Mouse (Mus musculus) midbrain, embryonic 16.5 days (tissue): ENCODE measurements around the gene Mturn. TPM values are rescaled to one million over a fixed set of nuclear protein-coding genes. Genes with fewer than 3 reads are reported as not detected.

ENCODE experiments used
- ATAC-seq: fragments of 200-750 bp; cut with Nextera tagmentation; 2 replicates; pipeline ENCODE4 v1.8.0; 2017; ENCODE audit warnings: moderate TSS enrichment
- H3K27ac ChIP-seq: fragments of 300-500 bp; sonication (generic); 2 replicates; pipeline ENCODE4 v1.5.1; 2014; ENCODE audit warnings: mild to moderate bottlenecking, low read length, mixed read lengths
- H3K27me3 ChIP-seq: fragments of 300-500 bp; sonication (generic); 2 replicates; pipeline ENCODE4 v1.6.1; 2014; ENCODE audit warnings: low read depth, low read length, mixed read lengths; ENCODE audit not compliant: control insufficient read depth, insufficient read depth
- H3K36me3 ChIP-seq: fragments of 300-500 bp; sonication (generic); 2 replicates; pipeline ENCODE4 v1.6.1; 2014; ENCODE audit warnings: mild to moderate bottlenecking, low read length, moderate library complexity, mixed read lengths; ENCODE audit not compliant: control insufficient read depth, insufficient read depth
- H3K4me1 ChIP-seq: fragments of 300-500 bp; sonication (generic); 2 replicates; pipeline ENCODE4 v1.6.1; 2014; ENCODE audit warnings: mild to moderate bottlenecking, low read length, mixed read lengths; ENCODE audit not compliant: control insufficient read depth, insufficient read depth
- H3K4me2 ChIP-seq: fragments of 300-500 bp; sonication (generic); 2 replicates; pipeline ENCODE4 v1.6.1; 2014; ENCODE audit warnings: mild to moderate bottlenecking, low read length, mixed read lengths
- H3K4me3 ChIP-seq: fragments of 300-500 bp; sonication (generic); 2 replicates; pipeline ENCODE4 v1.5.1; 2014; ENCODE audit warnings: low read depth, mild to moderate bottlenecking, low read length, moderate library complexity, mixed read lengths
- H3K9ac ChIP-seq: fragments of 300-500 bp; sonication (generic); 2 replicates; pipeline ENCODE4 v1.6.1; 2014; ENCODE audit warnings: low read depth, low read length, mixed read lengths
- H3K9me3 ChIP-seq: fragments of 300-500 bp; sonication (generic); replicated peaks from 2 replicates; pipeline ENCODE4 v1.6.1; 2014; ENCODE audit warnings: mild to moderate bottlenecking, low read length, mixed read lengths; ENCODE audit not compliant: control insufficient read depth, poor library complexity, severe bottlenecking
- WGBS: fragments of 180-500 bp; shearing (Covaris S2); extraction: QIAGEN DNeasy Blood & Tissue Kit; methylation state at CpG from one replicate; pipeline ENCODE4 v1.1.7; 2014; 5-methylcytosine and 5-hydroxymethylcytosine counted together
- polyA plus RNA-seq: library from polyadenylated mRNA; unstranded; fragments of >200 nt; fragmentation: Nextera tagmentation; extraction: Ambion mirVana; gene quantifications from 2 replicates; pipeline ENCODE4 v1.2.1, GENCODE M21; 2015

The Mturn gene
- polyA plus RNA-seq, 1 experiment from 2014 or later: 128 TPM

DNA sequence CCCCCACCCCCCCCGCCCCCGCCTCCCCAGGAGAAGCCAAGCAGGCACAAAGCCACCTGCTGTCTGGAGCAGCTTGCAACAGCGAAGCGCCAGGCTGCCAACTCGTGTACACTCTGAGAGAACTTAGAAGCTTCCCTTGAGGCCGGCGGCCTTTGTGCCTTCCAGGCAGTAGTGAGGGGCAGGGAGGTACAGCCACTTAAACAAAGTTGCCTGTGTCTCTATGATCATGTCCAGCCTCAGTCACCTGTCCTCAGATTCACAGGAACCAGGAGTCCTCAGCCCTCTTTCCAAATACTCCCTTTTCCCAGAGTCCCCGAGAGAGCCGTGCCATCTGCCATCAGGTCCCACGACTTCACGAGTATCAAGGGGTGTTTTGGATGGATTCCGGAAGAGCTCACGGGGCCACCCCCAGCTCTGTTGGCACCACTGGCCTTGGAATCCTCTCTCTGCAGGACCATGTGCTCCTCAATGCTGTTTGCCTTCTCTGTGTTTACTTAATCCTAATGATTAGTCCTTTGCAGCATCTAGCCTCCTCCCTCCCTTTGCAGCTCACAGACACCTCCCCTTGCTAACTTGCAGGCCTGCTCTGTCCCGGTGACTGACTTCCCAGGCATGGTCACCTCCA is 38.4 kb downstream of the Mturn start:
- Histone ChIP-seq H3K4me3 (no peak overlapping the region), H3K9me3 (no peaks in the 10 kb centered on the region), H3K27me3 (no peaks in the 10 kb centered on the region), H3K4me1 (no peaks in the 10 kb centered on the region; the same call in 1 of the 2 replicates), H3K36me3 (no peaks in the 10 kb centered on the region), H3K4me2 (no peak overlapping the region), H3K27ac (no peak overlapping the region), H3K9ac (no peak overlapping the region)
- peak; percentile 36; the same call in 1 of the 2 replicates for ATAC-seq
- WGBS: 29% methylated on average over 12 of the region's 14 CpGs

DNA sequence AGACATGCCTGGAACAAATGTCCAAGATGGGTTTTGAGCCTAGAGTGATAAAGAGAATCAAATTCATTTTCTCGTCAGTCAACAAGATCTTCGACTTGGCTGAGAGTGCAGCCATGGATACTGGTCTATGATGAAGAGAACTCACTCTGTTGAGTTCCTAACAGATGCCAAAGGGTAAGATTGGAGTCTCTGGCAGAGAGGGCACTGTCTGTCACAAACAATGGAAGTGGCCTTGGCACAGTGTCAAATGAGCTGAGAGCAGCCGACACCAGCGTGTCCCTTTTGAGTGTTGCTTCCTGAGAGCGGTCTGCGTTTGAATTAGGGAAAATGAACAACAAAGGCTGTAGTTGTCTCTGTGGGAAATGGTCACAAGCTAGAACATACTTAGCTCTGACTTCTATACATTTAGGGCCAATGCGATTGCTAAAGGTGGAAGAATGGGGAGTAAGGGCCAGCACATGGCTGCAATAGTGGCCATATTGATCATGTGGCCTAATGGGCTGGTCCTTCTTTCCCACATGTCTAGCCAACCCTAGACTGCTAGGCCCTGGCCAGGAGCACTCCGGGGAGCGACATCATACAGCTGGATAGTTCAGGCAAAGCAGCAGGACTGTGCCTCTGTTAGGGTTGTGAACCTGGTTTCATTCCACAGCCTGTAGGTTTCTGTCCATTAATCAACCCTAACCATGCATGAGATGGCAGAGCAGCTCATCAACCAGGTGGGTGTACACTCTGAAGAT is 39.3 kb downstream of the Mturn start:
- Histone ChIP-seq H3K36me3 (no peaks in the 10 kb centered on the region), H3K9me3 (no peaks in the 10 kb centered on the region), H3K27me3 (no peaks in the 10 kb centered on the region), H3K4me1 (no peaks in the 10 kb centered on the region; the same call in 1 of the 2 replicates), H3K27ac (no peak overlapping the region), H3K9ac (no peak overlapping the region), H3K4me2 (no peak overlapping the region), H3K4me3 (no peak overlapping the region)
- 63% methylated on average over 9 of the region's 9 CpGs for WGBS
- ATAC-seq: no peak

DNA sequence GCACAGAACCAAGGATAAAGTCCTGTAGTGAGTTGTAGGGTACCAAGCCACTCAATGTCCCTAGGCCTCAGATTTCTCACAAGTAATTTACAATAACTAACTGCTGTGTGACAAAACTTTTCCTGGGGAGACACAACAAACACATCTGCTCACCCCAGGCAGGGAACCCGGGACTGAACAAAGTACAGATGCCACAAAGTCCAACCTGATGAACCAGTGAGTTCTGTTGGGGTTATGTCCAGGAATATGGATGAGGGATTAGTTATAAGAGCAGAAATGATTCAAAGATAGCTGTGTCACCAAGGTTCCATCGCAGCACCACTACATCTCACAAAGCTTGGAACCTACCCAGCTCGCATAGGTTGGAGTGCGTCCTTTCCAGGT is 39.8 kb downstream of the Mturn start:
- Histone ChIP-seq H3K27ac (no peak overlapping the region), H3K4me3 (no peak overlapping the region), H3K4me1 (no peaks in the 10 kb centered on the region; the same call in 1 of the 2 replicates), H3K36me3 (no peaks in the 10 kb centered on the region), H3K4me2 (no peak overlapping the region), H3K27me3 (no peaks in the 10 kb centered on the region), H3K9me3 (no peaks in the 10 kb centered on the region), H3K9ac (no peak overlapping the region)
- WGBS: 92% methylated on average over 4 of the region's 4 CpGs
- ATAC-seq: no peak

DNA sequence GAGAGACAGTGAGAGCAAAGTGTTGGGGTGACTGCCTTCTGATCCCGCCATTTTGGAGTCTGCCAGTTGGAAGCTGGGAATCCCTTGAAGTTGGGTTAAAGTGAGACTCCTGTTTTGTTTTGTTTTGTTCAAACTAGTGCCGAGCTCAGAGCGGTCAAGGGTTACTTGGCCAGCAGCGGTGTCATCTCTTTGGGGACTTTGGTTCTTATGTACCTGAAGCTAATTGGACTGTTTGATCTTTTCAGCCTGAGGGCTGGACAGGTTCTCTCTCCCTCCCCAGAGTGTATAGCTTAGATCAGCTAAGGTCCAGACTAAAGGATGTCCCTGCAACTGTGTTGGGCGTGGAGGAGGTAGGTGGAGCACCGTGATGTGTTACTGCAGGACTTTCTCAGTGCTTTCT is 44.9 kb downstream of the Mturn start:
- WGBS: 84% methylated on average over 6 of the region's 6 CpGs

DNA sequence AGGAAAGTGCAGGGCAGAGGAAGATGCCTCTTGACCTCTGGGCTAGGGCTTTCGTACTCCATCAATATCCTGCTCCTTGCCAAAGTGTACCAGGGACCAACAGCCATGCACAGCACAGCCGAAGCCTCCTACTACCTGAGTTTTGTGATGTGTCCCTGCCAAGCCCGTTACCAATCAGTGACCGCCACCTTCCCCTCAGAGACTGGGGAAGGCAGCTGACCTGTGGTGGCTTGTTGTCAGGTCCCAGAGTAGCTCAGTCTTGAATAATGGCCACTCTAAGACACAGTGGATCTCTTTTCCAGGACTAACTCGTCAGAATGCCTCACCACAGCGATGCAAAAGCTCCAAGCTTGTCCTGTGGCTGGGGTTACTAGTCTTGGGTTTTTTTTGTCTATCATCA is 45.4 kb downstream of the Mturn start:
- Histone ChIP-seq H3K4me3 (no peak overlapping the region), H3K27me3 (no peaks in the 10 kb centered on the region), H3K9me3 (no peaks in the 10 kb centered on the region), H3K36me3 (no peaks in the 10 kb centered on the region), H3K4me1 (no peaks in the 10 kb centered on the region), H3K4me2 (no peak overlapping the region), H3K27ac (no peak overlapping the region), H3K9ac (no peak overlapping the region)
- 88% methylated on average over 6 of the region's 6 CpGs for WGBS
- no peak for ATAC-seq

More for the DNA sequence above, 44.9 kb downstream of the Mturn start:
- H3K9ac ChIP-seq: no peak overlapping the region
- no peak overlapping the region for H3K27ac ChIP-seq
- no peaks in the 10 kb centered on the region for H3K9me3 ChIP-seq
- no peak for ATAC-seq
- no peaks in the 10 kb centered on the region for H3K4me1 ChIP-seq
- no peak overlapping the region for H3K4me2 ChIP-seq
- H3K4me3 ChIP-seq: no peak overlapping the region
- no peaks in the 10 kb centered on the region for H3K36me3 ChIP-seq
- no peaks in the 10 kb centered on the region for H3K27me3 ChIP-seq

DNA sequence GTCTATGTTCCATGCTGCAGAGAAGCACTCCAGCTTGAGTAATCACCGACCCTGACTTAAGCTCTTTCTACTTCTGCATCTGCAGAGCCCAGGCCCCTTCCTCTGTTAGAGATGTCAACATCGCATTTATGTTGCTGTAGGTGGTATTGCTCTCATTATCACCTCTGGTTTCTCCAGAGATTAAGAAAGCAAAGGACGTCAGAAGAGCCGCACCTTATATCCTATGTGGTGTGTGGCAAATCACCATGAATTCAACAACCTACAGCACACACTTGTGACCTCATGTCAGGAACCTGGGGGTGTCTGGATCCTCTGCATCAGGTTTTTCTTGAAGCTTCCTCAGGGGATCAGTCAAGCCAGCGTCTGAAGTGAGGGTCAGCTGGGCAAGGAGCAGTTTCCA is 46.0 kb downstream of the Mturn start:
- H3K27me3 ChIP-seq: no peaks in the 10 kb centered on the region
- no peak overlapping the region for H3K27ac ChIP-seq
- H3K4me1 ChIP-seq: no peaks in the 10 kb centered on the region
- WGBS: 88% methylated on average over 5 of the region's 5 CpGs
- no peak overlapping the region for H3K4me3 ChIP-seq
- no peak for ATAC-seq
- H3K4me2 ChIP-seq: no peak overlapping the region
- no peaks in the 10 kb centered on the region for H3K9me3 ChIP-seq
- H3K36me3 ChIP-seq: no peaks in the 10 kb centered on the region
- no peak overlapping the region for H3K9ac ChIP-seq

DNA sequence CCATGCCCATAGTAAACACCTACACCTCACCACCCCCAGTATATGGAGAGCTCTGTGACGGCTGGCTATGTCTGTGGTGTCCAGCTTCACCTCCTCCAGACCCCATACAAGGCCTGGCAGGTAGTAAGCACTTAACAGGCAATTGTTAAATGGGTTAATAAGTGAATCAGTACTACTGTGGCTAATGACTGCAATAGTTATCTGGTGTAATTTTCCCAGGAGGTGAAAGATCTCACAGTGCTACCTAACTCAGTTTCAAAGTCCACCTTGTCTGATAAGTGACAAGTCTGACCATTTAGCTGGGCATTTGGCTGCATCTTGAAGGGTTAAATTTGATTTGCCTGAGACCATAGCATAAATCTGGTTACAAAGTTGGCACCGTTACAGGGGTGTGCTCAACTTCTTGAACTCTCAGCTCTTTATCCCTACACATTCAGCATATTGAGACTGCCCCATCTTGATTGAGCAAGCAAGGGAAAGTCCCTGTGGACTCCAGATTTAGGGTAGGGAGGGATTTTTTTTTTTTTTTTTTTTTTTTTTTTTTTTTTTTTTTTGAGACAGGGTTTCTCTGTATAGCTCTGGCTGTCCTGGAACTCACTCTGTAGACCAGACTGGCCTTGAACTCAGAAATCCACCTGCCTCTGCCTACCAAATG is 48.2 kb downstream of the Mturn start:
- no peak overlapping the region for H3K27ac ChIP-seq
- no peak for ATAC-seq
- H3K4me1 ChIP-seq: no peaks in the 10 kb centered on the region
- 83% methylated on average over 2 of the region's 2 CpGs for WGBS
- H3K9ac ChIP-seq: no peak overlapping the region
- no peak overlapping the region for H3K4me2 ChIP-seq
- no peaks in the 10 kb centered on the region for H3K27me3 ChIP-seq
- no peaks in the 10 kb centered on the region for H3K9me3 ChIP-seq
- no peak overlapping the region for H3K4me3 ChIP-seq
- H3K36me3 ChIP-seq: no peaks in the 10 kb centered on the region

DNA sequence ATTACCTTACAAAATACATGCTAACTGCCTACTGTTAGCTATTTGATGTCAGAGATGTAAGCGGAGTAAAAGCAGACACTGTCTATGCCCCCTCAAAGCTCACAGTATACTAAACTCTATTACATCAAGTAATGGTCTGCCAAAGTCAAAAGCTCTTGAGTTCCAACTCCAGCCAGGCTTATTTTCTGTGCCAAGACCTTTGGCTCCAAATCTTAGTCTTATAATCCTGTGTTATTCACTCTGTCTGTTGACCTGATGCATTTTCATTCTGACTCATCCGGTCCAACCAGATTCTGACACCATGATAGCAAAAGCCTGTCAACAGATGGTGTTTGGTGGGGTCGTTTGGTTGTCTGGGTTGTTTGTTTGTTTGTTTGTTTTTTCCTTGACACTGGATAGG is 50.3 kb downstream of the Mturn start:
- WGBS: 92% methylated on average over 3 of the region's 3 CpGs
- no peak overlapping the region for H3K4me3 ChIP-seq

DNA sequence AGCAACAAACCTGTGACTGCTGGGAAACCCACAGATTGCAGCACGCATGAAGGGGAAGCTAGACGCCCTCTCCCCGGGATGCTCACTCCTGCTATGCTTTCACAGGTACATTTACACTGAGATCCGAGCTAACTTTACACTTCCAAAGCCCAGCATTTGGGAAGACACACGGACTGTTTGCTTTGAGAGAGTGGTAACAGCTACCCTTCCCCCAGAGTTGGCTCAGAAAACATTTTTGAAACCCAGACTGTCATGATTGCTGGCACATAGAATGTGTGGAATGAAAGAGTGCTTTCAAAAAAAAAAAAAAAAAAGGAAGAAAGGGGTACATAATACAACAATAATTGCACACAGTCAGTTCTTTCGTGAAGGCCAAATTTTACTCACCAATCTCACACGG is 51.3 kb downstream of the Mturn start:
- H3K4me2 ChIP-seq: no peak overlapping the region
- no peaks in the 10 kb centered on the region for H3K36me3 ChIP-seq
- no peaks in the 10 kb centered on the region for H3K4me1 ChIP-seq
- H3K27ac ChIP-seq: no peak overlapping the region
- no peak for ATAC-seq
- 73% methylated on average over 7 of the region's 7 CpGs for WGBS
- H3K4me3 ChIP-seq: no peak overlapping the region
- no peaks in the 10 kb centered on the region for H3K9me3 ChIP-seq
- no peaks in the 10 kb centered on the region for H3K27me3 ChIP-seq
- H3K9ac ChIP-seq: no peak overlapping the region

More for the DNA sequence above, 50.3 kb downstream of the Mturn start:
- no peaks in the 10 kb centered on the region for H3K27me3 ChIP-seq
- H3K36me3 ChIP-seq: no peaks in the 10 kb centered on the region
- ATAC-seq: no peak
- no peak overlapping the region for H3K4me2 ChIP-seq
- H3K27ac ChIP-seq: no peak overlapping the region
- H3K4me1 ChIP-seq: no peaks in the 10 kb centered on the region
- H3K9ac ChIP-seq: no peak overlapping the region
- no peaks in the 10 kb centered on the region for H3K9me3 ChIP-seq
